Mouse (Mus musculus) cerebellum, adult 2 months (tissue): Measurements from ENCODE around the gene Gzmk.

Source experiments
- CTCF ChIP-seq: fragments of 200-500 bp; IDR thresholded peaks from 2 replicates; pipeline ENCODE4 v1.5.1; 2011; ENCODE audit warnings: low read depth, mild to moderate bottlenecking, control low read depth, low read length, moderate library complexity, borderline replicate concordance; ENCODE audit not compliant: insufficient read depth
- POLR2A ChIP-seq: fragments of 200-500 bp; IDR thresholded peaks from 2 replicates; pipeline ENCODE4 v1.6.1; 2011; ENCODE audit warnings: low read length, control low read depth, borderline replicate concordance; ENCODE audit not compliant: insufficient read depth

- no peak for TF ChIP-seq CTCF
- TF ChIP-seq POLR2A, result no peak
Measured at GRCm38 (mm10) chr13:113164252-113165005, 61.3 kb downstream of the Gzmk start.
